Mouse (Mus musculus) ES-CJ7 (cell line): ENCODE measurements around the gene Glod5.

Source experiments
- DNase-seq: peaks from one replicate; pipeline ENCODE4 v3.0.0; 2011; ENCODE audit warnings: low read depth, low spot score

The Glod5 gene

GRCm38 (mm10) chrX:7968226-7968625, 50.1 kb downstream of the Glod5 start:
- no peak for DNase-seq

- no peak for DNase-seq
Measured at GRCm38 (mm10) chrX:7967596-7968201, 50.6 kb downstream of the Glod5 start.

- DNase-seq: no peak
Measured at GRCm38 (mm10) chrX:7966161-7966560, 52.1 kb downstream of the Glod5 start.

DNA sequence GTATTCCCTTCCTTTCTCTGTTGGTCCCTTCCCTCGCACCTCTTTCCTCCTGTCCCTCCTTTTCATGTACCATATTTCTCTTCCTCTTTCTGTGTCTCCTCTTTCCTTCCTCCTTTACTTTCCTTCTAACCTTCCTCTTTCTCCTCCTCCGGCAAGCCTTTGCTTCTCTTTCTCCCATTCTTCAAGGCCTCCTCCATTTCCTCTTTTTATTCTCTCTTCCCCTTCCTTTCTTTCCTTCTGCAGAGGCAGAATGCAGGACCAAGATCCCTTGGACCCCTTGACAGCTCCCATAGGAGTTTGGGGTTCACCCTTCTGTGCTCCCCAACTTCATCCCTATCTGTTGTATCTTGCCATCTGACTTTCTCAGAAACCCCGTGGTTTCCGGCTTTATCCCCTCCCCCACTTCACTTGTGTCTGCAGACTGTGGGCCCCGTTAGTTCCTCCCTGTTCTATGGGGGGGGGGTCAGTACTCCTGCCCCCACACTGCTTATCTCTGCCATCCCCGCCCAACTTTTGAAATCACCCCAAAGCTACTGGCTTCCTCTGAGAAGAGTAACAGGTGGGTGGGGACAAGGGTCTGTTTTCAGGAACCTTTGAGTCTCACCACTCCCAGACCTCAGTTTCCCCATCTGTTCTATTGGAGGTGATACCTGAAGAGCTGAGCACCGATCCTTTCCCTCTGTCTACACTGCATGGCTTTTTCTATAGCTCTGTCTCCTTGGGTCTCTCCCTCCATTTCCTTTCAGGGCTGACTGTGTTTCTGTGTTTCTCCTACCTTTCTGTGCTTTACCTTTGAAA, 54.3 kb downstream of the Glod5 start:
- DNase-seq: no peak

- no peak for DNase-seq
Measured at GRCm38 (mm10) chrX:7958868-7959267, 59.4 kb downstream of the Glod5 start.
